Mouse (Mus musculus): ENCODE data around the gene Aqp9.

DNA sequence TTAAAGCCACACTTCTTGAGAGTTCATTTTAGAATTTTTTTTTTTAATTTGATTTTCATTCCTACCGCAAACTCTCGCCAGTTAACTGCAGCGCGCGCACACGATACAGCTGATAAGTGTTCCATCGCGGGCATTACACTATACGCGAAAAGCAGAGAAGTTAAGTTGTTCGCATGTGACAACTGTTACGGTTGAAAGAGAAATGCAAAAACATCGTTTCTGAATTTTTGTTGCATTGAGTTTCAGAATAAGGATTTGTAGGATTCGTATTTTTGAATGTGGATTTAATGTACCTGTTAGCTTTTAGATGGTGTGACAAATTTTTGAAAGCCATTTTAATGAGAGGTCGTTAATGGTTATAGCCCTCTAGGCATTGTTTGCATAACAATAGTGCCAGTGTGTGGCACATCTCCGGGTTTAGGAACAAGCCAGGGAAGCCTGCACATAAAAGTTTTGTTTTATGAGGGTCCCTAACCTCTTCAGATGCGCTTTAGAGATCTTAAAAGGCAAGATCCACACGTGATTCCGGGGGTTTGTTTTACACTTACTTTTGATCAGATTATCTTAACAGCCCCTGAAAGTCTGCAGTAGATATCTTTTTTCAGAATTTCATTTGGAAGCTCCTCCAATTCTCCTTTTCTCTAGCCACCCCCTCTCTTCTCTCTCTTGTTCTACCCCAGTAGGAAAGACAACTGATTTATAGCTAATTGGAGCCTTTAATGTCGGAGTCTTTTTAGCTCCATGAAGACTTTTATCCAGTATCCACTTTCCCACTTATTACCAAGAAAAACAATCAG lies 48.7 kb upstream of the Aqp9 start:
- TF ChIP-seq CTCF (conservative IDR thresholded peaks at IDR 0.05; ENCODE audit: low read length) (no peak), POU5F1 (IDR thresholded peaks at IDR 0.05; ENCODE audit: borderline replicate concordance, low read length) (peak; percentile 93), NANOG (IDR thresholded peaks at IDR 0.05; ENCODE audit: borderline replicate concordance, low read length) (no peak)
